In the genomic region with DNA sequence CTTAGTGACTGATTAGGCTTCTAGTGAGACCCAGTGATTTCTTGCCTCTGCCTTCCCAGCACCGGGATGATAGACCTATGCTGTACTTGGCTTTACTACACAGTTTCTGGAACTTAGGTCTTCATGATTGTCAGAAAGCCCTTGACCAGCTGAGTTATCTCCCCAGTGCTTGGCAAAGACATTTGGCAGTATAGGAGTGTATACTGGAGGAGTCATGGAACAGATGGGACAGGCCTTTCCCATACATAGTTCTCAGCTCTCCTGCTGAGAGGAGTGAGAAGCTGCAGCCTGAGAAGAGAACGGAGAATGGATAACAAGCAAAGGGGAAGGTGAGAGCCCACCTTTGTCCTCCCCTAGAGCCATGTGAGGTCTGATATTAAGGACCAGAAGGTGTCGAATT, we compare ENCODE assay signal across 16 mouse cellular contexts.
"Had no signal": no experiment of that assay in that cellular context is flagged by ENCODE, and none has a peak within 500 bp of the region (broad histone marks: within the 10 kb centered on the region; RNA-seq: fewer than 3 reads in every experiment).

No protein-coding gene starts in this region.

- H3K9me3 ChIP-seq: liver, embryonic 13.5 days; liver, embryonic 15.5 days; midbrain, embryonic 12.5 days; neural tube, embryonic 12.5 days; stomach, embryonic 15.5 days had no signal

- H3K36me3 ChIP-seq: liver, embryonic 13.5 days; liver, embryonic 15.5 days; midbrain, embryonic 12.5 days; neural tube, embryonic 12.5 days; stomach, embryonic 15.5 days had no signal

- H3K27me3 ChIP-seq: liver, embryonic 13.5 days; liver, embryonic 15.5 days; midbrain, embryonic 12.5 days; neural tube, embryonic 12.5 days; stomach, embryonic 15.5 days had no signal

- H3K4me3 ChIP-seq: liver, embryonic 13.5 days; liver, embryonic 15.5 days; megakaryocyte, embryonic 14.5 days; midbrain, embryonic 12.5 days; neural tube, embryonic 12.5 days; stomach, embryonic 15.5 days had no signal

- DNase-seq: liver, embryonic 13.5 days; liver, postnatal 0 days; lung, postnatal 14 days; lung, postnatal 36 days; midbrain, embryonic 14.5 days; right cerebral cortex, postnatal 14 days; thymus, adult 2 months; thymus, postnatal 25 days; thymus, postnatal 4 days had no signal

- H3K4me1 ChIP-seq: liver, embryonic 13.5 days; liver, embryonic 15.5 days; megakaryocyte, embryonic 14.5 days; neural tube, embryonic 12.5 days; stomach, embryonic 15.5 days had no signal

- ATAC-seq: liver, postnatal 0 days had no signal

- H3K27ac ChIP-seq: liver, embryonic 13.5 days; liver, embryonic 15.5 days; macrophage; midbrain, embryonic 12.5 days; neural tube, embryonic 12.5 days; stomach, embryonic 15.5 days; stomach, postnatal 0 days had no signal

- H3K4me2 ChIP-seq: liver, embryonic 13.5 days; liver, embryonic 15.5 days; midbrain, embryonic 12.5 days; neural tube, embryonic 12.5 days; stomach, embryonic 15.5 days had no signal

- H3K9ac ChIP-seq: liver, embryonic 13.5 days; liver, embryonic 15.5 days; liver, postnatal 0 days; midbrain, embryonic 12.5 days; neural tube, embryonic 12.5 days; stomach, embryonic 15.5 days had no signal
